Mouse (Mus musculus): ENCODE results near the gene Aldh1a1. TPM values are rescaled to one million over a fixed set of nuclear protein-coding genes. Genes with fewer than 3 reads are reported as not detected.
"Not testable (repeated sequence)": the region's sequence is repeated elsewhere in the genome, so short reads cannot be mapped to it uniquely, and the experiment has no call there.

Aldh1a1 gene
- total and polyA plus RNA-seq, 2 experiments from 2014 or later: 3.2 to 3.4 TPM

- DNase-seq (no peak), ATAC-seq (no peak)
- Histone ChIP-seq H3K9me3 (ENCODE audit: low read length) (no peaks in the 10 kb centered on the region), H3K9ac (no peak overlapping the region), H3K4me2 (ENCODE audit: low read depth) (no peak overlapping the region), H3K4me3 (ENCODE audit: low read depth, low read length) (no peak overlapping the region), H3K4me1 (ENCODE audit: insufficient read depth) (no peaks in the 10 kb centered on the region), H3K27ac (ENCODE audit: low read depth, low read length) (no peak overlapping the region), H3K27me3 (ENCODE audit: insufficient read depth, low read length) (no peaks in the 10 kb centered on the region), H3K36me3 (ENCODE audit: insufficient read depth) (no peaks in the 10 kb centered on the region)
- TF ChIP-seq CTCF (IDR thresholded peaks at IDR 0.05; ENCODE audit: low read depth): no peak
- 79% methylated on average over 2 of the region's 2 CpGs for WGBS
Observed at GRCm38 (mm10) chr19:20603866-20604265, 111.4 kb downstream of the Aldh1a1 start.

DNA sequence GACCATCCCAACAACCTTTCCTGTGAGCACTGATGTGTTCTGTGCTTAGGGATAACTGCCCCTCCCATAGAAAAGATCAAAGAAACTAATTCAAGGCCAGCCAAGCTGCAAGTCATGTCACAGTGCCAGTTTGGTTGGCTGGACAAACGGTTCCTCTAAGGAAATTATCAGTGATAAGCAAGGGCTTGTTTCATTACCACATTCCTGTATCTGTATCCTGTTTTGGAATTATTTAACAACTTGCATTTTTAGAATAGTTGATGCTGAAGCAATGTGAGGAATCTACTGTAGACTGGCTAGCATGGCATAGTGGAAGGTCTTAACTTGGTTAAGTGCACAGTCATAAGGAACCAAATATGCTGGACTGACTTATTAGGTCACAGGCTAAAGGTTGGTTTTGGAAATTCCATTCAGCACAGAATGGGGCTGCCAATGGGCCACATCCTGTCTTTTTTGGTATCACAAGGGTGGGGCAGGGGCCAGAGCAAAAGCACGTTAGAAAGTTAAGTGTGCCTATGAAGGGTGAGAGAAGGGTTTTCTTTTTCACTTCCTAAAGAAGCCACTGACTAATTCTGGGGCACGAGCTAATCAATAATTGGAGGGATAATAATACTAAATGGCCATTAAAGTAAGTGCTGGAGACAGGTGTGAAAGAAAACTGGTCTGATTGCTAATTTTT is 121.9 kb downstream of the Aldh1a1 start:
- 76% methylated on average over 3 of the region's 3 CpGs for WGBS
- Histone ChIP-seq H3K4me3 (ENCODE audit: low read depth, low read length) (no peak overlapping the region), H3K27me3 (ENCODE audit: insufficient read depth, low read length) (no peaks in the 10 kb centered on the region), H3K36me3 (ENCODE audit: insufficient read depth) (no peaks in the 10 kb centered on the region), H3K9ac (no peak overlapping the region), H3K4me1 (ENCODE audit: insufficient read depth) (no peaks in the 10 kb centered on the region), H3K4me2 (ENCODE audit: low read depth) (no peak overlapping the region), H3K27ac (ENCODE audit: low read depth, low read length) (no peak overlapping the region), H3K9me3 (ENCODE audit: low read length) (no peaks in the 10 kb centered on the region)
- no peak for TF ChIP-seq CTCF (IDR thresholded peaks at IDR 0.05; ENCODE audit: low read depth)
- DNase-seq: no peak
- no peak for ATAC-seq

GRCm38 (mm10) chr19:20622434-20622833 is 129.9 kb downstream of the Aldh1a1 start:
- no peaks in the 10 kb centered on the region for H3K4me1 ChIP-seq (ENCODE audit: insufficient read depth)
- DNase-seq (no peak), ATAC-seq (no peak)
- no peak overlapping the region for H3K4me3 ChIP-seq (ENCODE audit: low read depth, low read length)
- no peak overlapping the region for H3K4me2 ChIP-seq (ENCODE audit: low read depth)
- H3K36me3 ChIP-seq (ENCODE audit: insufficient read depth): no peaks in the 10 kb centered on the region
- H3K27ac ChIP-seq (ENCODE audit: low read depth, low read length): no peak overlapping the region
- TF ChIP-seq CTCF (IDR thresholded peaks at IDR 0.05; ENCODE audit: low read depth): no peak
- no peak overlapping the region for H3K9ac ChIP-seq
- no peaks in the 10 kb centered on the region for H3K27me3 ChIP-seq (ENCODE audit: insufficient read depth, low read length)
- H3K9me3 ChIP-seq (ENCODE audit: low read length): no peaks in the 10 kb centered on the region
- 34% methylated on average over 2 of the region's 2 CpGs for WGBS

- Histone ChIP-seq H3K4me3 (ENCODE audit: low read depth, low read length) (no peak overlapping the region), H3K9me3 (ENCODE audit: low read length) (no peaks in the 10 kb centered on the region), H3K4me2 (ENCODE audit: low read depth) (no peak overlapping the region), H3K27me3 (ENCODE audit: insufficient read depth, low read length) (no peaks in the 10 kb centered on the region), H3K36me3 (ENCODE audit: insufficient read depth) (no peaks in the 10 kb centered on the region), H3K9ac (no peak overlapping the region), H3K27ac (ENCODE audit: low read depth, low read length) (no peak overlapping the region), H3K4me1 (ENCODE audit: insufficient read depth) (no peaks in the 10 kb centered on the region)
- no peak for ATAC-seq
- DNase-seq: no peak
- 47% methylated on average over 10 of the region's 10 CpGs for WGBS
- no peak for TF ChIP-seq CTCF (IDR thresholded peaks at IDR 0.05; ENCODE audit: low read depth)
Observed at GRCm38 (mm10) chr19:20623416-20623815, 130.9 kb downstream of the Aldh1a1 start.

DNA sequence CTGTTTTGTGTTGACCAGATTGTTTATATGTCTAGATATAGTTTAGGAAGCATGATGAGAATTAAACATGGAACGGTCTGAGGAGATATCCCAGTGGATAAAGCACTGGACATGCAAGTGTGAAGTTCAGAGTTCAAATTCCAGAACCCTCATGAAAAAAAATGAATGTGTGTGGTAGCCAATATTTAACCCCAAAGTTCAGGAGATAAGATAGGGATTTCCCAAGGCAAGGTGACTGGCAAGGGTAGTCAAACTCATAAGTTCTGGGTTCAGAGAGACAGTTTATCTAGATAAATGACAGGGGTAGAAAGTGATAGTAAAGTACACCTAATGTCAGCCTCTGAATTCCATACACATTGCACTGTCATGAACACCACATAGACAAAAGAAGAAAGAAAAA is 138.5 kb downstream of the Aldh1a1 start:
- Histone ChIP-seq H3K4me2 (ENCODE audit: low read depth) (no peak overlapping the region), H3K9me3 (ENCODE audit: low read length) (no peaks in the 10 kb centered on the region), H3K27me3 (ENCODE audit: insufficient read depth, low read length) (no peaks in the 10 kb centered on the region), H3K9ac (no peak overlapping the region), H3K4me1 (ENCODE audit: insufficient read depth) (no peaks in the 10 kb centered on the region), H3K36me3 (ENCODE audit: insufficient read depth) (no peaks in the 10 kb centered on the region), H3K27ac (ENCODE audit: low read depth, low read length) (no peak overlapping the region), H3K4me3 (ENCODE audit: low read depth, low read length) (no peak overlapping the region)
- ATAC-seq: no peak
- DNase-seq: no peak
- TF ChIP-seq CTCF (IDR thresholded peaks at IDR 0.05; ENCODE audit: low read depth): no peak
- 100% methylated on average over 1 of the region's 1 CpGs for WGBS

GRCm38 (mm10) chr19:20633876-20634691 is 141.6 kb downstream of the Aldh1a1 start:
- Histone ChIP-seq H3K4me1 (ENCODE audit: insufficient read depth) (no peaks in the 10 kb centered on the region), H3K36me3 (ENCODE audit: insufficient read depth) (no peaks in the 10 kb centered on the region), H3K9ac (no peak overlapping the region), H3K9me3 (ENCODE audit: low read length) (no peaks in the 10 kb centered on the region), H3K27me3 (ENCODE audit: insufficient read depth, low read length) (no peaks in the 10 kb centered on the region), H3K4me3 (ENCODE audit: low read depth, low read length) (no peak overlapping the region), H3K4me2 (ENCODE audit: low read depth) (no peak overlapping the region), H3K27ac (ENCODE audit: low read depth, low read length) (no peak overlapping the region)
- no peak for TF ChIP-seq CTCF (IDR thresholded peaks at IDR 0.05; ENCODE audit: low read depth)
- ATAC-seq (peak; percentile 36; the same call in 1 of the 2 replicates), DNase-seq (peak; percentile 9)
- 37% methylated on average over 12 of the region's 12 CpGs for WGBS

DNA sequence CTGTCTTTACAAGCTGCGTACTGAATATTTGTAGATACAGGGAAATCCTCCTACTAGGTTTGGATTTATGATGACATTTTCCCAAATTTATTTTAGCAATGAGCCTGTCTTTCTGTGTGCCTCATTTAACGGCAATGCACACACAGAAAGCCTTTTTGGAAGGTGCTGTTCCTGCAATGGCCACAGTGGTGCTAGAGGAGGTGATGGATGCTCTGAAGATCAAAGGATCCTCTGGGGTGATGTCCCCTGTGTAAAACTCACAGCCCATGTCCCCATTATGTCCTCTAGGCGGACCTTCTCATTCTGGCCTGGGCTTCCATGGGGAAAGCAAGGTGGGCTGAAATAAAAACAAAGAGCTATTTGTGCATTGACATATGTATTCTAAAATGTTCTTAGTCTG is 151.8 kb downstream of the Aldh1a1 start:
- ATAC-seq: peak; percentile 54; the same call in 1 of the 2 replicates
- 79% methylated on average over 3 of the region's 3 CpGs for WGBS
- H3K27ac ChIP-seq (ENCODE audit: low read depth, low read length): no peak overlapping the region
- no peaks in the 10 kb centered on the region for H3K36me3 ChIP-seq (ENCODE audit: insufficient read depth)
- TF ChIP-seq CTCF (IDR thresholded peaks at IDR 0.05; ENCODE audit: low read depth): peak; percentile 38
- H3K9me3 ChIP-seq (ENCODE audit: low read length): no peaks in the 10 kb centered on the region
- H3K4me2 ChIP-seq (ENCODE audit: low read depth): no peak overlapping the region
- no peaks in the 10 kb centered on the region for H3K27me3 ChIP-seq (ENCODE audit: insufficient read depth, low read length)
- H3K4me1 ChIP-seq (ENCODE audit: insufficient read depth): no peaks in the 10 kb centered on the region
- H3K9ac ChIP-seq: no peak overlapping the region
- no peak overlapping the region for H3K4me3 ChIP-seq (ENCODE audit: low read depth, low read length)
- DNase-seq: no peak

GRCm38 (mm10) chr19:20647496-20647895 is 155.0 kb downstream of the Aldh1a1 start:
- H3K9me3 ChIP-seq (ENCODE audit: low read length); H3K4me1 ChIP-seq (ENCODE audit: insufficient read depth); H3K4me3 ChIP-seq (ENCODE audit: low read depth, low read length); H3K36me3 ChIP-seq (ENCODE audit: insufficient read depth); H3K4me2 ChIP-seq (ENCODE audit: low read depth); H3K27ac ChIP-seq (ENCODE audit: low read depth, low read length); DNase-seq; ATAC-seq; H3K27me3 ChIP-seq (ENCODE audit: insufficient read depth, low read length); H3K9ac ChIP-seq: not testable (repeated sequence)

All from forebrain, postnatal 0 days (tissue).